ENCODE assay signal across 8 mouse cellular contexts in genomic region chr2:162930516-162931122, GRCm38 (mm10). TPM values are rescaled to one million over a fixed set of nuclear protein-coding genes. Genes with fewer than 3 reads are reported as not detected.
DNase-seq lines count a peak whose midpoint lies in the region; ATAC-seq lines count a peak whose summit lies in the region.

No protein-coding gene starts in this region.

- peak; percentile 46; the same call in 1 of the 2 replicates for ATAC-seq in cerebellum, adult (ENCODE audit: insufficient number of reproducible peaks, low FRiP score, low TSS enrichment)
- peak; percentile 73 for ATAC-seq in limb, embryonic 11.5 days (ENCODE audit: insufficient number of reproducible peaks, low FRiP score, low TSS enrichment, low read depth)
- ATAC-seq in neural tube, embryonic 13.5 days (ENCODE audit: low read depth) = peak; percentile 65

- WGBS in limb, embryonic 11.5 days = under 1% methylated on average over 18 of the region's 18 CpGs
- 2% methylated on average over 18 of the region's 18 CpGs for WGBS in neural tube, embryonic 13.5 days

- H3K9ac ChIP-seq in limb, embryonic 11.5 days (ENCODE audit: low read length) = peak overlapping the region; percentile 100
- H3K9ac ChIP-seq in neural tube, embryonic 13.5 days = peak overlapping the region; percentile 100

- H3K4me2 ChIP-seq in limb, embryonic 11.5 days (ENCODE audit: low read depth, severe bottlenecking) = peak overlapping the region; percentile 72
- peak overlapping the region; percentile 81 for H3K4me2 ChIP-seq in neural tube, embryonic 13.5 days

- no peak for DNase-seq in cerebellum, postnatal 25 days
- peak; percentile 54 for DNase-seq in thymus, postnatal 0 days (ENCODE audit: low spot score)
- DNase-seq in thymus, adult 18-20 months = no peak
- peak; percentile 58 for DNase-seq in limb, embryonic 11.5 days (ENCODE audit: low spot score)
- DNase-seq in right cerebral cortex, postnatal 36 days (ENCODE audit: low spot score in 2 of 2) = no peak
- DNase-seq in left cerebral cortex, adult 18-20 months (ENCODE audit: low spot score in 2 of 2) = no peak

- peak overlapping the region; percentile 98 for H3K4me3 ChIP-seq in limb, embryonic 11.5 days (ENCODE audit: low read depth, low read length)
- H3K4me3 ChIP-seq in neural tube, embryonic 13.5 days = peak overlapping the region; percentile 85

- peak overlapping the region; percentile 96 for H3K27ac ChIP-seq in limb, embryonic 11.5 days (replicated peaks; ENCODE audit: low read depth, low read length)
- peak overlapping the region; percentile 99 for H3K27ac ChIP-seq in neural tube, embryonic 13.5 days (replicated peaks)

- H3K36me3 ChIP-seq in limb, embryonic 11.5 days (ENCODE audit: control insufficient read depth, insufficient read depth, low read length) = peaks cover 12% of the 10 kb centered on the region
- H3K36me3 ChIP-seq in neural tube, embryonic 13.5 days = peaks cover 30% of the 10 kb centered on the region

- H3K9me3 ChIP-seq in limb, embryonic 11.5 days (ENCODE audit: control insufficient read depth, low read length) = no peaks in the 10 kb centered on the region
- H3K9me3 ChIP-seq in neural tube, embryonic 13.5 days = no peaks in the 10 kb centered on the region

- no peaks in the 10 kb centered on the region for H3K27me3 ChIP-seq in limb, embryonic 11.5 days (ENCODE audit: control insufficient read depth, insufficient read depth, low read length)
- H3K27me3 ChIP-seq in neural tube, embryonic 13.5 days = peaks cover 21% of the 10 kb centered on the region; the same call in 1 of the 2 replicates

- H3K4me1 ChIP-seq in limb, embryonic 11.5 days (ENCODE audit: control insufficient read depth, insufficient read depth, low read length) = peaks cover 3% of the 10 kb centered on the region; the same call in 1 of the 2 replicates
- peaks cover 25% of the 10 kb centered on the region for H3K4me1 ChIP-seq in neural tube, embryonic 13.5 days (replicated peaks)

RNA-seq across cellular contexts. Expression of gene Srsf6, which starts 0.7 kb away (rescaled TPM):
- 203 and 212 TPM in 2 replicates for polyA plus RNA-seq in thymus, postnatal 0 days (2015; fragmentation: Nextera tagmentation; extraction: Ambion mirVana)
- polyA plus RNA-seq in limb, embryonic 11.5 days (2014; fragmentation: Nextera tagmentation; extraction: Ambion mirVana) = 322 and 333 TPM in 2 replicates
- polyA plus RNA-seq in neural tube, embryonic 13.5 days (2015; fragmentation: Nextera tagmentation; extraction: Ambion mirVana) = 167 and 187 TPM in 2 replicates
- total RNA-seq in left cerebral cortex, adult 18-20 months (2021) = 10 to 100 TPM; 92.2 to 95.8 TPM

RNA-seq across cellular contexts. Expression of gene L3mbtl1, which starts 12.7 kb away (rescaled TPM):
- 0.05 TPM in 1 of 2 replicates, not detected in the other for polyA plus RNA-seq in thymus, postnatal 0 days (2015; fragmentation: Nextera tagmentation; extraction: Ambion mirVana)
- polyA plus RNA-seq in limb, embryonic 11.5 days (2014; fragmentation: Nextera tagmentation; extraction: Ambion mirVana) = 0.04 and 0.17 TPM in 2 replicates
- 0.96 and 1.1 TPM in 2 replicates for polyA plus RNA-seq in neural tube, embryonic 13.5 days (2015; fragmentation: Nextera tagmentation; extraction: Ambion mirVana)
- 10 to 100 TPM; 13.4 to 15.7 TPM for total RNA-seq in left cerebral cortex, adult 18-20 months (2021)

RNA-seq across cellular contexts. Expression of gene Sgk2, which starts 56.5 kb away (rescaled TPM):
- 0.10 and 0.22 TPM in 2 replicates for polyA plus RNA-seq in thymus, postnatal 0 days (2015; fragmentation: Nextera tagmentation; extraction: Ambion mirVana)
- polyA plus RNA-seq in limb, embryonic 11.5 days (2014; fragmentation: Nextera tagmentation; extraction: Ambion mirVana) = not detected in 2 replicates
- polyA plus RNA-seq in neural tube, embryonic 13.5 days (2015; fragmentation: Nextera tagmentation; extraction: Ambion mirVana) = not detected in 2 replicates
- under 1 TPM; 0.30 to 0.45 TPM for total RNA-seq in left cerebral cortex, adult 18-20 months (2021)

Comparison
In these comparisons a context has a peak if more than half of its experiments do, and no peak if none do; other contexts are left out.
1. DNase-seq: peak in thymus, postnatal 0 days (single experiment) and limb, embryonic 11.5 days (single experiment); none in cerebellum, postnatal 25 days (0 of 2), thymus, adult 18-20 months (0 of 2), right cerebral cortex, postnatal 36 days (0 of 2) and left cerebral cortex, adult 18-20 months (0 of 2).
2. Peak in every context shown above with its lines, with median percentiles within 50 percentile points of each other: ATAC-seq.